ENCODE assay signal across 8 mouse cellular contexts in genomic region chr14:46832354-46833272, GRCm38 (mm10). TPM values are rescaled to one million over a fixed set of nuclear protein-coding genes. Genes with fewer than 3 reads are reported as not detected.
DNase-seq lines count a peak whose midpoint lies in the region; ATAC-seq and TF ChIP-seq lines count a peak whose summit lies in the region.

No protein-coding gene starts in this region.

- intact Hi-C loops in heart, postnatal 25 days (cut with DNase I) = loop anchor here (5.0 kb wide), 1 partner anchor 170 kb away; no protein-coding TSS in a partner anchor

- peaks cover 6% of the 10 kb centered on the region for H3K79me2 ChIP-seq in MEL (ENCODE audit: control insufficient read depth, insufficient read depth, low read length, poor library complexity)

- H3K4me3 ChIP-seq in MEL (ENCODE audit: control insufficient read depth in 1 of 2, insufficient read depth in 1 of 2, low read depth in 2 of 2, low read length in 2 of 2) = peak overlapping the region; percentile 76 to 84
- H3K4me3 ChIP-seq in embryonic facial prominence, embryonic 14.5 days (ENCODE audit: low read depth, low read length) = peak overlapping the region; percentile 76
- peak overlapping the region; percentile 77 for H3K4me3 ChIP-seq in hindbrain, embryonic 16.5 days (ENCODE audit: low read length)
- H3K4me3 ChIP-seq in limb, embryonic 13.5 days = peak overlapping the region; percentile 82
- H3K4me3 ChIP-seq in midbrain, embryonic 15.5 days = peak overlapping the region; percentile 61

- peak; percentile 41 for DNase-seq in heart, adult 8-10 months (ENCODE audit: low spot score)
- no peak for DNase-seq in heart, postnatal 25 days (ENCODE audit: low spot score)
- DNase-seq in MEL (ENCODE audit: low read depth, low spot score) = peak; percentile 66
- peak; percentile 44 for DNase-seq in embryonic facial prominence, embryonic 14.5 days (ENCODE audit: low spot score)
- DNase-seq in layer of hippocampus, postnatal 25 days (ENCODE audit: extremely low spot score in 1 of 2, low spot score in 1 of 2) = no peak

- TF ChIP-seq RAD21 in MEL (IDR thresholded peaks at IDR 0.05; ENCODE audit: low read depth, low read length) = no peak

- peak; percentile 70 for ATAC-seq in embryonic facial prominence, embryonic 14.5 days (ENCODE audit: low read depth)
- no peak for ATAC-seq in hindbrain, embryonic 16.5 days
- no peak for ATAC-seq in limb, embryonic 13.5 days (ENCODE audit: low FRiP score, low read depth)
- no peak for ATAC-seq in midbrain, embryonic 15.5 days (replicated peaks)

- peaks cover 0 to 8% of the 10 kb centered on the region in 2 experiments; a peak in 2 of 4 replicates for H3K36me3 ChIP-seq in MEL (ENCODE audit: control insufficient read depth in 1 of 2, insufficient read depth in 2 of 2, low read length in 2 of 2)
- no peaks in the 10 kb centered on the region for H3K36me3 ChIP-seq in embryonic facial prominence, embryonic 14.5 days (ENCODE audit: control insufficient read depth, insufficient read depth, low read length)
- H3K36me3 ChIP-seq in hindbrain, embryonic 16.5 days (ENCODE audit: control insufficient read depth, insufficient read depth, low read length) = no peaks in the 10 kb centered on the region
- no peaks in the 10 kb centered on the region for H3K36me3 ChIP-seq in limb, embryonic 13.5 days
- no peaks in the 10 kb centered on the region for H3K36me3 ChIP-seq in midbrain, embryonic 15.5 days (replicated peaks)

- no peak for TF ChIP-seq POLR2A in MEL (IDR thresholded peaks at IDR 0.05; ENCODE audit: control insufficient read depth in 1 of 2, insufficient read depth in 1 of 2, low read depth in 1 of 2, low read length in 2 of 2, poor library complexity in 1 of 2)

- TF ChIP-seq EP300 in MEL (IDR thresholded peaks at IDR 0.05; ENCODE audit: low read depth in 1 of 2, low read length in 2 of 2) = no peak

- H3K4me2 ChIP-seq in embryonic facial prominence, embryonic 14.5 days (ENCODE audit: low read depth, low read length) = peak overlapping the region; percentile 84
- peak overlapping the region; percentile 95 for H3K4me2 ChIP-seq in hindbrain, embryonic 16.5 days (ENCODE audit: low read length)
- H3K4me2 ChIP-seq in limb, embryonic 13.5 days (replicated peaks) = peak overlapping the region; percentile 83
- H3K4me2 ChIP-seq in midbrain, embryonic 15.5 days = peak overlapping the region; percentile 91

- no peaks in the 10 kb centered on the region for H3K9me3 ChIP-seq in MEL (replicated peaks; ENCODE audit: insufficient read depth, low read length)
- no peaks in the 10 kb centered on the region for H3K9me3 ChIP-seq in embryonic facial prominence, embryonic 14.5 days (ENCODE audit: control insufficient read depth, low read length)
- H3K9me3 ChIP-seq in hindbrain, embryonic 16.5 days (ENCODE audit: control insufficient read depth, low read length) = no peaks in the 10 kb centered on the region
- no peaks in the 10 kb centered on the region for H3K9me3 ChIP-seq in limb, embryonic 13.5 days
- no peaks in the 10 kb centered on the region for H3K9me3 ChIP-seq in midbrain, embryonic 15.5 days

- H3K27me3 ChIP-seq in MEL (ENCODE audit: control insufficient read depth in 1 of 2, insufficient read depth in 2 of 2, low read length in 2 of 2) = no peaks in the 10 kb centered on the region
- no peaks in the 10 kb centered on the region for H3K27me3 ChIP-seq in embryonic facial prominence, embryonic 14.5 days (replicated peaks; ENCODE audit: control insufficient read depth, insufficient read depth, low read length)
- no peaks in the 10 kb centered on the region for H3K27me3 ChIP-seq in hindbrain, embryonic 16.5 days (replicated peaks; ENCODE audit: control insufficient read depth, insufficient read depth, low read length)
- H3K27me3 ChIP-seq in limb, embryonic 13.5 days = no peaks in the 10 kb centered on the region
- 0 out of 2 replicates have a peak, but pooled peaks cover 3% of the 10 kb centered on the region for H3K27me3 ChIP-seq in midbrain, embryonic 15.5 days (replicated peaks)

- peak overlapping the region; percentile 13; the same call in 1 of the 2 replicates for H3K27ac ChIP-seq in MEL (ENCODE audit: control insufficient read depth, low read depth, low read length)
- no peak overlapping the region for H3K27ac ChIP-seq in embryonic facial prominence, embryonic 14.5 days (replicated peaks; ENCODE audit: low read depth, low read length)
- H3K27ac ChIP-seq in hindbrain, embryonic 16.5 days (ENCODE audit: low read depth, low read length) = peak overlapping the region; percentile 54
- H3K27ac ChIP-seq in limb, embryonic 13.5 days = peak overlapping the region; percentile 10; the same call in 1 of the 2 replicates
- H3K27ac ChIP-seq in midbrain, embryonic 15.5 days = no peak overlapping the region

- WGBS in embryonic facial prominence, embryonic 14.5 days = 8% methylated on average over 31 of the region's 40 CpGs
- WGBS in hindbrain, embryonic 16.5 days = 10% methylated on average over 39 of the region's 40 CpGs
- WGBS in limb, embryonic 13.5 days = 7% methylated on average over 40 of the region's 40 CpGs
- WGBS in midbrain, embryonic 15.5 days = 9% methylated on average over 40 of the region's 40 CpGs

- peak overlapping the region; percentile 84 for H3K9ac ChIP-seq in MEL (ENCODE audit: control insufficient read depth, low read depth, low read length, poor library complexity, severe bottlenecking)
- H3K9ac ChIP-seq in embryonic facial prominence, embryonic 14.5 days (ENCODE audit: low read depth, low read length) = peak overlapping the region; percentile 77
- peak overlapping the region; percentile 86 for H3K9ac ChIP-seq in hindbrain, embryonic 16.5 days (ENCODE audit: low read depth, low read length)
- H3K9ac ChIP-seq in limb, embryonic 13.5 days = peak overlapping the region; percentile 83
- peak overlapping the region; percentile 56 for H3K9ac ChIP-seq in midbrain, embryonic 15.5 days

- no peak for TF ChIP-seq CTCF in MEL (IDR thresholded peaks at IDR 0.05 in 2 of 3, conservative IDR thresholded peaks at IDR 0.05 in 1 of 3; ENCODE audit: control insufficient read depth in 1 of 3, insufficient read depth in 1 of 3, low read depth in 2 of 3, low read length in 3 of 3, poor library complexity in 1 of 3, severe bottlenecking in 1 of 3)

- peaks cover 2 to 3% of the 10 kb centered on the region in 2 experiments for H3K4me1 ChIP-seq in MEL (ENCODE audit: control insufficient read depth in 1 of 2, insufficient read depth in 2 of 2, low read length in 2 of 2)
- 0 out of 2 replicates have a peak, but pooled peaks cover 6% of the 10 kb centered on the region for H3K4me1 ChIP-seq in embryonic facial prominence, embryonic 14.5 days (ENCODE audit: control insufficient read depth, insufficient read depth, low read length)
- H3K4me1 ChIP-seq in hindbrain, embryonic 16.5 days (ENCODE audit: control insufficient read depth, insufficient read depth, low read depth, low read length) = peaks cover 9% of the 10 kb centered on the region
- H3K4me1 ChIP-seq in limb, embryonic 13.5 days = peaks cover 12% of the 10 kb centered on the region
- H3K4me1 ChIP-seq in midbrain, embryonic 15.5 days = peaks cover 17% of the 10 kb centered on the region

RNA-seq across cellular contexts. Expression of gene Cgrrf1, which starts 0.7 kb away (rescaled TPM):
- total RNA-seq in heart, adult 8-10 months (2022) = 10 to 100 TPM; 33.5 to 40.4 (median 36.9) TPM
- total RNA-seq in heart, postnatal 25 days (2021) = 10 to 100 TPM; 37.4 to 39.8 TPM
- total RNA-seq in MEL (2012; rRNA removed) = 18.3 and 19.3 TPM in 2 replicates
- 10 to 100 TPM in 1 of 2 experiments, not detected in 1; 26.2 TPM for polyA plus RNA-seq in MEL (2012; ENCODE audit: insufficient read depth in 1 of 2, insufficient read length in 2 of 2, low read depth in 1 of 2, low replicate concordance in 2 of 2, missing spikeins in 1 of 2)
- 27.9 and 28.7 TPM in 2 replicates for polyA plus RNA-seq in embryonic facial prominence, embryonic 14.5 days (2014; fragmentation: Nextera tagmentation; extraction: Ambion mirVana)
- polyA plus RNA-seq in hindbrain, embryonic 16.5 days (2015; fragmentation: Nextera tagmentation; extraction: Ambion mirVana) = 19.5 and 20.3 TPM in 2 replicates
- polyA plus RNA-seq in limb, embryonic 13.5 days (2015; fragmentation: Nextera tagmentation; extraction: Ambion mirVana) = 25.1 and 30.2 TPM in 2 replicates
- polyA plus RNA-seq in midbrain, embryonic 15.5 days (2015; fragmentation: Nextera tagmentation; extraction: Ambion mirVana) = 17.9 and 20.1 TPM in 2 replicates
- 10 to 100 TPM; 20.0 to 22.3 TPM for total RNA-seq in layer of hippocampus, postnatal 25 days (2021)

RNA-seq across cellular contexts. Expression of gene Gmfb, which starts 10.6 kb away (rescaled TPM):
- 10 to 100 TPM; 28.7 to 36.4 (median 33.3) TPM for total RNA-seq in heart, adult 8-10 months (2022)
- total RNA-seq in heart, postnatal 25 days (2021) = 10 to 100 TPM; 30.5 to 33.5 TPM
- 53.0 and 59.6 TPM in 2 replicates for total RNA-seq in MEL (2012; rRNA removed)
- polyA plus RNA-seq in MEL (2012; ENCODE audit: insufficient read depth in 1 of 2, insufficient read length in 2 of 2, low read depth in 1 of 2, low replicate concordance in 2 of 2, missing spikeins in 1 of 2) = 10 to 100 TPM in 1 of 2 experiments, not detected in 1; 55.6 TPM
- polyA plus RNA-seq in embryonic facial prominence, embryonic 14.5 days (2014; fragmentation: Nextera tagmentation; extraction: Ambion mirVana) = 85.7 and 90.0 TPM in 2 replicates
- 133 and 135 TPM in 2 replicates for polyA plus RNA-seq in hindbrain, embryonic 16.5 days (2015; fragmentation: Nextera tagmentation; extraction: Ambion mirVana)
- polyA plus RNA-seq in limb, embryonic 13.5 days (2015; fragmentation: Nextera tagmentation; extraction: Ambion mirVana) = 76.4 and 82.7 TPM in 2 replicates
- polyA plus RNA-seq in midbrain, embryonic 15.5 days (2015; fragmentation: Nextera tagmentation; extraction: Ambion mirVana) = 113 and 125 TPM in 2 replicates
- 100 to 1,000 TPM; 163 to 168 TPM for total RNA-seq in layer of hippocampus, postnatal 25 days (2021)

RNA-seq across cellular contexts. Expression of gene Cnih1, which starts 44.4 kb away (rescaled TPM):
- total RNA-seq in heart, adult 8-10 months (2022) = 10 to 100 TPM; 45.4 to 56.3 (median 48.6) TPM
- 10 to 100 TPM; 52.5 to 53.5 TPM for total RNA-seq in heart, postnatal 25 days (2021)
- 49.3 and 50.6 TPM in 2 replicates for total RNA-seq in MEL (2012; rRNA removed)
- 100 to 1,000 TPM in 1 of 2 experiments, not detected in 1; 155 TPM for polyA plus RNA-seq in MEL (2012; ENCODE audit: insufficient read depth in 1 of 2, insufficient read length in 2 of 2, low read depth in 1 of 2, low replicate concordance in 2 of 2, missing spikeins in 1 of 2)
- 214 and 219 TPM in 2 replicates for polyA plus RNA-seq in embryonic facial prominence, embryonic 14.5 days (2014; fragmentation: Nextera tagmentation; extraction: Ambion mirVana)
- polyA plus RNA-seq in hindbrain, embryonic 16.5 days (2015; fragmentation: Nextera tagmentation; extraction: Ambion mirVana) = 194 and 203 TPM in 2 replicates
- 200 and 201 TPM in 2 replicates for polyA plus RNA-seq in limb, embryonic 13.5 days (2015; fragmentation: Nextera tagmentation; extraction: Ambion mirVana)
- 165 and 170 TPM in 2 replicates for polyA plus RNA-seq in midbrain, embryonic 15.5 days (2015; fragmentation: Nextera tagmentation; extraction: Ambion mirVana)
- total RNA-seq in layer of hippocampus, postnatal 25 days (2021) = 10 to 100 TPM; 69.5 to 82.7 TPM

RNA-seq across cellular contexts. Expression of gene Samd4, which starts 50.0 kb away (rescaled TPM):
- 10 to 100 TPM; 60.6 to 71.1 (median 65.1) TPM for total RNA-seq in heart, adult 8-10 months (2022)
- 10 to 100 TPM; 57.1 to 57.9 TPM for total RNA-seq in heart, postnatal 25 days (2021)
- 0.04 and 0.10 TPM in 2 replicates for total RNA-seq in MEL (2012; rRNA removed)
- polyA plus RNA-seq in MEL (2012; ENCODE audit: insufficient read depth in 1 of 2, insufficient read length in 2 of 2, low read depth in 1 of 2, low replicate concordance in 2 of 2, missing spikeins in 1 of 2) = under 1 TPM in 1 of 2 experiments, not detected in 1; 0.08 TPM
- polyA plus RNA-seq in embryonic facial prominence, embryonic 14.5 days (2014; fragmentation: Nextera tagmentation; extraction: Ambion mirVana) = 8.2 and 9.6 TPM in 2 replicates
- 4.7 and 5.3 TPM in 2 replicates for polyA plus RNA-seq in hindbrain, embryonic 16.5 days (2015; fragmentation: Nextera tagmentation; extraction: Ambion mirVana)
- polyA plus RNA-seq in limb, embryonic 13.5 days (2015; fragmentation: Nextera tagmentation; extraction: Ambion mirVana) = 13.3 and 14.8 TPM in 2 replicates
- polyA plus RNA-seq in midbrain, embryonic 15.5 days (2015; fragmentation: Nextera tagmentation; extraction: Ambion mirVana) = 4.2 and 4.5 TPM in 2 replicates
- total RNA-seq in layer of hippocampus, postnatal 25 days (2021) = 10 to 100 TPM; 10.3 to 13.7 TPM

Comparison
In these comparisons a context has a peak if more than half of its experiments do, and no peak if none do; other contexts are left out.
1. DNase-seq: peak in heart, adult 8-10 months (single experiment), MEL (single experiment) and embryonic facial prominence, embryonic 14.5 days (single experiment); none in heart, postnatal 25 days (single experiment) and layer of hippocampus, postnatal 25 days (0 of 2).
2. H3K27ac ChIP-seq: peak in MEL (single experiment), hindbrain, embryonic 16.5 days (single experiment) and limb, embryonic 13.5 days (single experiment); none in embryonic facial prominence, embryonic 14.5 days (single experiment) and midbrain, embryonic 15.5 days (single experiment).
3. Peak in every context shown above with its lines, with median percentiles within 50 percentile points of each other: H3K4me3 ChIP-seq, H3K9ac ChIP-seq and H3K4me2 ChIP-seq.